Mouse (Mus musculus): ENCODE data around the gene Ciz1. TPM values are rescaled to one million over a fixed set of nuclear protein-coding genes. Genes with fewer than 3 reads are reported as not detected.
"Not testable (repeated sequence)": the region's sequence is repeated elsewhere in the genome, so short reads cannot be mapped to it uniquely, and the experiment has no call there.

Gene Ciz1
- polyA plus RNA-seq, 1 experiment from 2014 or later: 14.8 TPM

- H3K4me1 ChIP-seq (replicated peaks): peaks cover 26% of the 10 kb centered on the region
- H3K36me3 ChIP-seq: no peaks in the 10 kb centered on the region
- no peak overlapping the region for H3K4me3 ChIP-seq (replicated peaks)
- ATAC-seq (ENCODE audit: low read depth): no peak
- H3K27me3 ChIP-seq: peaks cover 65% of the 10 kb centered on the region
- no peak overlapping the region for H3K9ac ChIP-seq
- no peak overlapping the region for H3K27ac ChIP-seq
- DNase-seq: no peak
- WGBS (ENCODE audit: insufficient replicate concordance): 40% methylated on average over 9 of the region's 9 CpGs
- H3K9me3 ChIP-seq (replicated peaks): no peaks in the 10 kb centered on the region
- H3K4me2 ChIP-seq: peak overlapping the region; percentile 82; the same call in 1 of the 2 replicates
Observed at GRCm38 (mm10) chr2:32351471-32351961, 611 bp upstream of the Ciz1 start.

- DNase-seq (peak; percentile 78), ATAC-seq (ENCODE audit: low read depth) (peak; percentile 65)
- H3K9ac ChIP-seq: peak within 1 kb of the TSS; percentile 62
- H3K36me3 ChIP-seq: no peaks in the 10 kb centered on the region
- H3K9me3 ChIP-seq (replicated peaks): no peaks in the 10 kb centered on the region
- under 1% methylated on average over 63 of the region's 63 CpGs for WGBS (ENCODE audit: insufficient replicate concordance)
- H3K4me2 ChIP-seq: peak within 1 kb of the TSS; percentile 82
- peak within 1 kb of the TSS; percentile 19 for H3K27ac ChIP-seq
- peaks cover 54% of the 10 kb centered on the region for H3K27me3 ChIP-seq
- H3K4me3 ChIP-seq (replicated peaks): peak within 1 kb of the TSS; percentile 61
- H3K4me1 ChIP-seq (replicated peaks): peaks cover 26% of the 10 kb centered on the region
Observed at GRCm38 (mm10) chr2:32353007-32353542, 948 bp downstream of the Ciz1 start, which contains the start of gene Dnm1. TSS of gene Dnm1 (minus strand) at chr2:32353338.

- Histone ChIP-seq H3K4me3 (replicated peaks) (no peak overlapping the region), H3K27ac (peak overlapping the region; percentile 19; the same call in 1 of the 2 replicates), H3K9ac (no peak overlapping the region; the same call in 1 of the 2 replicates), H3K36me3 (no peaks in the 10 kb centered on the region), H3K9me3 (replicated peaks) (no peaks in the 10 kb centered on the region), H3K27me3 (peaks cover 53% of the 10 kb centered on the region), H3K4me1 (replicated peaks) (peaks cover 26% of the 10 kb centered on the region), H3K4me2 (peak overlapping the region; percentile 82)
- WGBS (ENCODE audit: insufficient replicate concordance): 41% methylated on average over 6 of the region's 6 CpGs
- ATAC-seq (ENCODE audit: low read depth) (no peak), DNase-seq (no peak)
Observed at GRCm38 (mm10) chr2:32353836-32354235, 1.7 kb downstream of the Ciz1 start.

GRCm38 (mm10) chr2:32354336-32354895 lies 2.3 kb downstream of the Ciz1 start:
- DNase-seq: no peak
- Histone ChIP-seq H3K27me3 (peaks cover 48% of the 10 kb centered on the region), H3K27ac (peak overlapping the region; percentile 19), H3K9ac (no peak overlapping the region), H3K9me3 (replicated peaks) (no peaks in the 10 kb centered on the region), H3K36me3 (no peaks in the 10 kb centered on the region), H3K4me1 (replicated peaks) (peaks cover 26% of the 10 kb centered on the region), H3K4me3 (replicated peaks) (no peak overlapping the region), H3K4me2 (no peak overlapping the region)
- 71% methylated on average over 3 of the region's 3 CpGs for WGBS (ENCODE audit: insufficient replicate concordance)
- ATAC-seq (ENCODE audit: low read depth): no peak

GRCm38 (mm10) chr2:32356216-32356615 lies 4.1 kb downstream of the Ciz1 start:
- DNase-seq: no peak
- H3K27ac ChIP-seq: no peak overlapping the region
- WGBS (ENCODE audit: insufficient replicate concordance): 67% methylated on average over 10 of the region's 10 CpGs
- no peak overlapping the region for H3K4me3 ChIP-seq (replicated peaks)
- H3K36me3 ChIP-seq: no peaks in the 10 kb centered on the region
- no peak for ATAC-seq (ENCODE audit: low read depth)
- no peak overlapping the region for H3K9ac ChIP-seq
- H3K4me2 ChIP-seq: no peak overlapping the region
- peaks cover 34% of the 10 kb centered on the region for H3K4me1 ChIP-seq (replicated peaks)
- peaks cover 30% of the 10 kb centered on the region for H3K27me3 ChIP-seq
- no peaks in the 10 kb centered on the region for H3K9me3 ChIP-seq (replicated peaks)

- Histone ChIP-seq H3K4me1 (replicated peaks) (peaks cover 37% of the 10 kb centered on the region), H3K27me3 (peaks cover 15% of the 10 kb centered on the region), H3K9me3 (replicated peaks) (no peaks in the 10 kb centered on the region), H3K27ac (no peak overlapping the region), H3K36me3 (no peaks in the 10 kb centered on the region), H3K9ac (no peak overlapping the region), H3K4me3 (replicated peaks) (no peak overlapping the region), H3K4me2 (no peak overlapping the region)
- DNase-seq (no peak), ATAC-seq (ENCODE audit: low read depth) (no peak)
- WGBS (ENCODE audit: insufficient replicate concordance): 55% methylated on average over 3 of the region's 3 CpGs
Observed at GRCm38 (mm10) chr2:32357710-32358109, 5.6 kb downstream of the Ciz1 start.

- DNase-seq (no peak), ATAC-seq (ENCODE audit: low read depth) (no peak)
- H3K4me2 ChIP-seq: no peak overlapping the region
- no peak overlapping the region for H3K27ac ChIP-seq
- peaks cover 10% of the 10 kb centered on the region; the same call in 1 of the 2 replicates for H3K27me3 ChIP-seq
- WGBS (ENCODE audit: insufficient replicate concordance): 64% methylated on average over 10 of the region's 10 CpGs
- no peaks in the 10 kb centered on the region for H3K36me3 ChIP-seq
- no peak overlapping the region for H3K9ac ChIP-seq
- H3K4me3 ChIP-seq (replicated peaks): no peak overlapping the region
- H3K4me1 ChIP-seq (replicated peaks): peaks cover 35% of the 10 kb centered on the region
- no peaks in the 10 kb centered on the region for H3K9me3 ChIP-seq (replicated peaks)
Observed at GRCm38 (mm10) chr2:32358381-32358780, 6.3 kb downstream of the Ciz1 start.

- H3K4me1 ChIP-seq (replicated peaks): peaks cover 38% of the 10 kb centered on the region
- peak overlapping the region; percentile 75 for H3K9ac ChIP-seq
- H3K36me3 ChIP-seq: peaks cover 5% of the 10 kb centered on the region
- H3K4me2 ChIP-seq: peak overlapping the region; percentile 93
- ATAC-seq (ENCODE audit: low read depth) (no peak), DNase-seq (peak; percentile 68)
- 8% methylated on average over 14 of the region's 14 CpGs for WGBS (ENCODE audit: insufficient replicate concordance)
- H3K27ac ChIP-seq: peak overlapping the region; percentile 80
- peak overlapping the region; percentile 84 for H3K4me3 ChIP-seq (replicated peaks)
- peaks cover 10% of the 10 kb centered on the region; the same call in 1 of the 2 replicates for H3K27me3 ChIP-seq
- no peaks in the 10 kb centered on the region for H3K9me3 ChIP-seq (replicated peaks)
Observed at GRCm38 (mm10) chr2:32360741-32361140, 8.6 kb downstream of the Ciz1 start.

GRCm38 (mm10) chr2:32361437-32361836 lies 9.3 kb downstream of the Ciz1 start:
- peak overlapping the region; percentile 93 for H3K4me2 ChIP-seq
- peak; percentile 77 for ATAC-seq (ENCODE audit: low read depth)

GRCm38 (mm10) chr2:32362274-32362673 lies 10.1 kb downstream of the Ciz1 start:
- ATAC-seq (ENCODE audit: low read depth); H3K9me3 ChIP-seq (replicated peaks); DNase-seq; H3K27me3 ChIP-seq: not testable (repeated sequence)
- Histone ChIP-seq H3K27ac (peak overlapping the region; percentile 94), H3K4me1 (replicated peaks) (peaks cover 38% of the 10 kb centered on the region), H3K9ac (peak overlapping the region; percentile 89), H3K4me2 (peak overlapping the region; percentile 93), H3K36me3 (peaks cover 19% of the 10 kb centered on the region), H3K4me3 (replicated peaks) (peak overlapping the region; percentile 84)
- WGBS (ENCODE audit: insufficient replicate concordance): 29% methylated on average over 5 of the region's 5 CpGs

More at GRCm38 (mm10) chr2:32361437-32361836, 9.3 kb downstream of the Ciz1 start:
- peak overlapping the region; percentile 75 for H3K9ac ChIP-seq
- peak overlapping the region; percentile 84 for H3K4me3 ChIP-seq (replicated peaks)
- peak; percentile 79 for DNase-seq
- peaks cover 12% of the 10 kb centered on the region for H3K36me3 ChIP-seq
- peak overlapping the region; percentile 80 for H3K27ac ChIP-seq
- WGBS (ENCODE audit: insufficient replicate concordance): 2% methylated on average over 24 of the region's 24 CpGs
- H3K9me3 ChIP-seq (replicated peaks): no peaks in the 10 kb centered on the region
- H3K27me3 ChIP-seq: peaks cover 7% of the 10 kb centered on the region; the same call in 1 of the 2 replicates
- peaks cover 38% of the 10 kb centered on the region for H3K4me1 ChIP-seq (replicated peaks)

- peak; percentile 83 for ATAC-seq (ENCODE audit: low read depth)
- peaks cover 24% of the 10 kb centered on the region for H3K36me3 ChIP-seq
- no peaks in the 10 kb centered on the region for H3K9me3 ChIP-seq (replicated peaks)
- WGBS (ENCODE audit: insufficient replicate concordance): under 1% methylated on average over 53 of the region's 53 CpGs
- DNase-seq: peak; percentile 88
- peaks cover 7% of the 10 kb centered on the region; the same call in 1 of the 2 replicates for H3K27me3 ChIP-seq
- H3K4me1 ChIP-seq (replicated peaks): peaks cover 38% of the 10 kb centered on the region
- peak overlapping the region; percentile 89 for H3K9ac ChIP-seq
- H3K4me2 ChIP-seq: peak overlapping the region; percentile 93
- peak overlapping the region; percentile 94 for H3K27ac ChIP-seq
- H3K4me3 ChIP-seq (replicated peaks): peak overlapping the region; percentile 84
Observed at GRCm38 (mm10) chr2:32362817-32363340, 10.8 kb downstream of the Ciz1 start.

All from liver, embryonic 13.5 days (tissue).